Mouse (Mus musculus): ENCODE data around the gene Isca1.
"Not testable (repeated sequence)": the region's sequence is repeated elsewhere in the genome, so short reads cannot be mapped to it uniquely, and the experiment has no call there.

The Isca1 gene

DNA sequence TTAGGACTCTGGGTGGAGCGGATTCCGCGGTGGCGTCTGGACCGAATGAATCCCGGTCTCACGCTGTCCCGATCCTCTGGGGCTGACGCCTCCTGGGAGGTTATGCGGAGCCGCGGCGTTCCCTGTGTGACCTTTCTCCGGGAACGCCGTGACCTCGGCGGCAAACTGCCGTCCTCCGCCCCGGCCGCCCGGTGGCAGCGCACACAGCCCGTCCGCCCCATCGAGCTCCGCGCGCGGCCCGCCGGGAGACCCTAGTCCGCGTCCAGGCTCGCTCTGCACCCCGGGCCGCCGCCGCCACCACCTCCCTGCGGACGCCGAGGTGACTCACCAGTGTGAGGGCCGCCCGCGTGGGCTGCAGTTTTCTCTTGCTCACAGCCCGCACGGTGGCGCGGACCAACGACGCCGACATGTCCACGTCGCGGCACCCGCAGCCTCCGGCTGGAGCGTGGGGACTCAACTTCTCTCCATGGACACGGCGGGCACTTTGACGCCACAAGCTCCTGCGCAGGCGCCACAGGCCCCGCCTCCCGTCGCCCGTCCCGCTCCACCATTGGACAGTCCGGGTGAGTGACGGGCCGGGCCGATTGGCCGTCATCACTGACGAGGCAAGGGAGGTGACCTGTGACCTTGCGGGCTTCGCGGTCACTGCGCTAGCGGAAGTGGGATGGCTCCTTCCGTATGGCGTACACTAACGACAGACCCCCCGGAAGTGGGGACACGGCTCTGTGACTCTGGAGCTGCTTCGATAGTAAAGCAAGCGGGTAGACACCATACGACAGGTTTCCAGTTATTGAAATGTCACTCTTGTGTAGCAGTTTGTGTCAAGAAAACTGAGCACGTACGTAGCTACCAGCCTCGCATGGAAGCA is at the start of gene Isca1:
Gene Isca1 (minus strand): TSS at position 515 of the 868 bp plus-strand sequence.
- DNase-seq (ENCODE audit: low read depth, low spot score): peak; percentile 99

GRCm38 (mm10) chr13:59817352-59817751 is 47.7 kb upstream of the Isca1 start:
- no peak for DNase-seq (ENCODE audit: low read depth, low spot score)

DNA sequence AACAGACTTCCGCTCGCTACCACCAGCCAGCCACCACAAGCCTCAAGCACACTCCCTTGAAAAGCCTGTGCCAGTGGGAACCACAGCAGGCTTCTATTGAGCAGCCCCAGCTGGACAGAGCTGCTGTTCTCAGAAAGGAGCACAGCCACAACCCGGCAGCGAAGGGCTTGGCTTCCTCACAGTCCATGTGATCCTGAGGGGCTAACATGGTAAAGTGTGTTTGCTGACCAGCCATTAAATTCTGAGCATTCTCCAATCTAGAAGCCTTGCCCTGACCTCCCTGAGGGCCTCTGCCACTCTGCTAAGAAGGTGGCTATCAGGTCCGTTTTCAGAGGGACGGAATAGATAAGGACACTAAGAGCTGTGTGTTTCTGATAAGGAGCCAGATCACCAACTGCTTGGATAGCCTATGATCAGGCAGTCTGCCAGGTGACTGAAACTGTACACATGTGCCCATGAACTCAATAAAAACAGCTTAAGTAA is 44.5 kb upstream of the Isca1 start:
- no peak for DNase-seq (ENCODE audit: low read depth, low spot score)

DNA sequence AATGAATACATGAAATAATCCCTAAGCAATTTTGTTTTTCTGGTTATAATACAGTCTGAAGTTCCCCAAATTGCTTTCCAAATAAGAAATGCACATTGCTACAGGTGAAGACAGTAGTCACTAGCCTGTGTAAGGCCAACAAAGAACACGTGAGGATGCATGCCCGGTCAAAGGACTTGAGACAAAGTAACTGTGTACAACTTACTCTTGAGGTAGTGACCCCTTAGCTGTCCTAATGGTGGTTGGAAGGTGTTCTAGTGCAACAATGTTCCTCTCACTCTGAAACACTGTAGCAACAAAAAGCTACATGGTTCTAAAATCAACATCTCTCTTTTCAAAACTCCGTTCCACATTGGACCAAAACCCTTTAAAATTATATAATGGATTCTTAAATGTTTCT is 42.0 kb upstream of the Isca1 start:
- no peak for DNase-seq (ENCODE audit: low read depth, low spot score)

- no peak for DNase-seq (ENCODE audit: low read depth, low spot score)
Observed at GRCm38 (mm10) chr13:59801000-59801399, 31.4 kb upstream of the Isca1 start.

DNA sequence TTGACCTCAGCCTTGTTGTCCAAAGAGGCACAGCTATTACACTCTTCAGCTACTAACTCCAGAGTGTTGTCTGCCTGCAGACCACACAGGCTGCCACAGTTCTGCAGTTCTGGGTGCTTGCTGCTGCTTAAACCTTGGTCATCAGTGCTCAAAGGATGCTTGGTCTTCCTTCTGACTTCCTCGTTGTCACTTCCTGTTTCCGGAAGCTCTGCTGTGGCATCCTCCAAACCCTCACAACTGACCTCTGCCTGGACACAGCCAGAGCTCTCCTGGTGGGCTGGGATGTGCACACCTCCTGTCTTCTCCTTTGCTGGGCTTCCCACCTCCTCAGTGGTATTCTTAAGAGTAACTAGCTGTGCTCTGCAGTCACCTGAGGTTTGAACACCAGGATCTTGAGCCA is 30.5 kb upstream of the Isca1 start:
- DNase-seq (ENCODE audit: low read depth, low spot score): no peak

- no peak for DNase-seq (ENCODE audit: low read depth, low spot score)
Observed at GRCm38 (mm10) chr13:59798306-59798705, 28.7 kb upstream of the Isca1 start.

DNA sequence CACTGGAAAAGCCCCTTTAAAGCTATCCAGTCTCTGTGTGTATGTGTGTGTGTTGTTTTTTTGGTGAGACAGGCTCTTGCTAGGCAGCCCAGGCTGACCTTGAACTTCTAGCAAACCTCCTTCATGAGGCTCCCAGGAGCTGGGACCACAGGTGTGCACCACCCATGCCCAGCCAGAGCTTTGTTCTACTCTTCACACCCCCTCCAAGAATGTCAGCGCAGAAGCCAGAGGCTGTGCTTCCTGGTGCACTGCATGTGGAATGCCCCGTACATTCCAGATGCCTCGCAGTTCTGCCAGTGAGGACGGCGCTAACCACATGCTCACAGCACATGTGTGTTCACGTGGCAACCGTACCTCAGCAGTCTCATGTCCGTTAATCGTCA is 26.8 kb upstream of the Isca1 start:
- DNase-seq (ENCODE audit: low read depth, low spot score): peak; percentile 89

DNA sequence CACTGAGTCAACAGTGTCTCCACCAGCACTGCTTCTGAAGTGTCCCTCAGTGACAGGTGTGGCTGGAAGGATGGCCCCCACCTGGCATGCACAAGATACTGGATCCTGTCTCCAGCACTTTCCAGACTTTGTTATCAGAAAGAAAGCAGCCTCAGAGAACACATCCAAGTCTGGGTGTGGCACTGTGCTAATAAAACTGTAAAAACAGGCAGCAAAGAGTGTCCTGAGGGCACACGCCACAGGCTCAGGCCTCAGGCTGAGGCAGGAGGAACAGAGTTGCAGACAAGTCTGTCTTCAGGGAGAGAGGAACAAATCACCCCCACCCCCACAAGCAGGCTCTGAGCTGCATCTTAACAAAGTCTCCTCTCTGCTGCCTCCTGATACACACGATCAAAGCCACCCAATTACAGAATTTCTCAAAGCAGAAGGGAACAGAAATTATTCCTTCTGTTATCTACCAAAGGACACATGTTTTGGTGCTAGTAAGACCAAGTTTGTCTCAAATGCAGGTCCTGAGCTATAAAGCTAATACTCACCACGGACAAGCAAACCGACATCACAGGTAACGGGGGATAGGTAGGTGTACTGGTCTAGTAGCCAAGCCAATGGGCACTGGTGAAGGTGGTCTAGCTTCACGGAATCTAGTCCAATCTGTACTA is 26.3 kb upstream of the Isca1 start:
- peak; percentile 67 for DNase-seq (ENCODE audit: low read depth, low spot score)

- DNase-seq (ENCODE audit: low read depth, low spot score): no peak
Observed at GRCm38 (mm10) chr13:59794786-59795185, 25.2 kb upstream of the Isca1 start.

GRCm38 (mm10) chr13:59782145-59782544 is 12.5 kb upstream of the Isca1 start, which contains the start of gene Gm49354:
Gm49354 (minus strand) TSS chr13:59782245.
- DNase-seq (ENCODE audit: low read depth, low spot score): no peak

- not testable (repeated sequence) for DNase-seq (ENCODE audit: low read depth, low spot score)
Observed at GRCm38 (mm10) chr13:59779744-59780264, 10.2 kb upstream of the Isca1 start.

- peak; percentile 47 for DNase-seq (ENCODE audit: low read depth, low spot score)
Observed at GRCm38 (mm10) chr13:59779213-59779612, 9.6 kb upstream of the Isca1 start.

DNA sequence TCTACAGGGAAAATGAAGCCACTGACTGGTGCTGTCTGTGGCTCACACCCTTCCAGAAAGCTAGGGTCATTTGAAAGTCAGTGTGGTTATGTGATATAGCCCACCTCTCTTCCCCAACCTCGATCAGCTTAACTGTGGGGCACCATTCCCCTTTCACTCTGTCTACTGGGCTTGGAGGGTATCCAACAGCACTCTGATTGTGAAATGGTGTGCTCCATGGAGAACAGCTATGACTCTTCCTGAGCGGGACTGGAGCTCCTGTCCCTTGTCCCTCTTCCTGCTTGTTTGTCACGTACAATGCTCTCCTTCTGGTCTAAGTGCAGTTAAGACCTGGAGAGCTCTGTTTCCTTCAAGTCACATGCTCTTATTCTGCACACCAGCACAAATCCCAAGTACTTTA is 5.6 kb upstream of the Isca1 start:
- no peak for DNase-seq (ENCODE audit: low read depth, low spot score)

GRCm38 (mm10) chr13:59771257-59771656 is 1.6 kb upstream of the Isca1 start:
- DNase-seq (ENCODE audit: low read depth, low spot score): peak; percentile 48

GRCm38 (mm10) chr13:59770847-59771246 is 1.2 kb upstream of the Isca1 start:
- DNase-seq (ENCODE audit: low read depth, low spot score): no peak

DNA sequence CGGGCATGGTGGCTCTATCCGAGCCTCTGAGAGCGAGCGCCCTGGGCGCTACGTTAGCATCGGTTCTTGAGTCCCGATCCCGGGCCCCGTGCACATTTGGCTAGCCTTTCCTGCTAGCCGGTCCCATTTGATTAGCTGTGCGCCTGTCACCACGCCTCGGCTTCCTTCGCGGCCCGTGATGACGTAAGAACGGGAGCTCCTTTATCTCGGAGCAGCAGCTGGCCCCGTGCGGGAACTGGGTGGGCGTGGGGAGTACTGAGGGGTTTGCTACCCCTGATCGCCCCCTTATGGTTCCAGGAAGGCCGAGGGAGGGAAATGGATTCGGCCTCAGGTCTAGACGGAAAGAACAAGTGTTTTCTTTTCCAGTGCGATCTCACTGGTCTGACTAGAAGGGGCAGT is 553 bp upstream of the Isca1 start:
- DNase-seq (ENCODE audit: low read depth, low spot score): peak; percentile 95

DNA sequence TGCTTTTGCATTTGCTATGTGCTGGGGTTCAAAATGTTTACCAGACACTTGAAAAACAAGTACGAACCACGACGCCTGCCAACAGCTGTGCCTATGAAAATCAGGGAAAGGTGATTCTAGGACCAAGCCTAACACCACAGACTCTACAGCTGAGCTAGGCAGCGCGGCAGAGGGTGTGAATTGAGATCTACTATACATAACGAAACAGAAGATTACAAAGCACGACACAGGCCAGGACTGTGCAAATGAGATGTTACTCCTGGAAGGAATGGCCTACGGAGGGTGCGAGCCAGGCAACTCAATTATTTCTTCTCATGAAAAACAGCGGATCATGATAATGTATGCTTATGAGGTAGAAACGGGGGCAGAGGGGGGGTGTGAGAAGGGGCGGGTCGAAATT is 1.1 kb downstream of the Isca1 start:
- DNase-seq (ENCODE audit: low read depth, low spot score): no peak

DNA sequence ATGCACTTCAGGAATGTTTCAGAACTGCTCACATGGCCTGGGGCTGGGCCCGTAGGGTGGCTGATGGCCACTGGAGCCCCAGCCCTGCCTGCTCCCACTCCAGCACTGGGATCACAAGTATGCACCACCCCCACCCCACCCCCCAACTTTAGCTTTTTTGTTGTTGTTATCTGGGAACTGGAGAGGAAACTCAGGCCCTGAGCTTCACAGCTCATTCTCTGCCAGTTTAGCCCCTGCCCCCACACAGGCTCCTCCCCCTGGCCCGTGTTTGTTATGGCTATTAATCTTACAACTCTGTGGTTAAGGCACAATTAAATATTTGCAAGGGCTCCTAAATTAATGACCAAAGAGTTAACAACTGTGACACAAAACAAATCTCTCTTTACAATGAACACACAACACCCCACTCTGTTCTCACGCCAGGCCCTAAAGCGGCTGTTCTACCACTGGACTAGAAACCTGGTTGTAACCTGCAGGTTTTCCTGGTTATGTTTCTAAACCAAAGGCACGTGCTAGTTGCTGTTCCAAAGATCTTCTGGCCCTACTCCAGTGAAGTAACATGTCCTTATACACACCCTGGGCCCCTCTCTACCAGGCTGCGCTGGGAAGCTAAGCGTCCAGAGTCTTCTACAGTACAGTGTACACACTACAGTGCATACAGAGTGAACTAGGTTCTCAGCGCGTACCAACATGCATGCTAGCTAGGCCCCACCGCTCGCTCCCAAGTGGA is 2.7 kb downstream of the Isca1 start:
- DNase-seq (ENCODE audit: low read depth, low spot score): no peak

DNA sequence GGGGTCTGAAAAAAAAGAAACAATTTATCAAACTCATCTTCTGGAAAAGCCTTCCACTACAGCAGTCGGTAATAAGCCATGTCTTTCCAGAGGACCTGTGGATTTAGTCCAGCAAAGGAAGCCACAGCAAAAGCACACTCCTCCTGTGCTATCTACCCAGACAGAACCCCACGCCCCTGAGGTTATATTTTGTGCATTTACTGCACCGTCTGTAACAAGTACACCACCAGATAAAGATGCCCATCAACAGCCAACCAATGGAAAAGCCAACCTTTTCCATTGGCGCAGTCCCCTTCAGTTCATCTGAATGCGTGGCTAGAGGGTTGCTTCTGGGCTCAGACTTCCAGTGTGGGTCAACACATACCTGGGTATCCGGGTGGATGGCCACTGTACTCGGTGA is 6.8 kb downstream of the Isca1 start:
- no peak for DNase-seq (ENCODE audit: low read depth, low spot score)

DNA sequence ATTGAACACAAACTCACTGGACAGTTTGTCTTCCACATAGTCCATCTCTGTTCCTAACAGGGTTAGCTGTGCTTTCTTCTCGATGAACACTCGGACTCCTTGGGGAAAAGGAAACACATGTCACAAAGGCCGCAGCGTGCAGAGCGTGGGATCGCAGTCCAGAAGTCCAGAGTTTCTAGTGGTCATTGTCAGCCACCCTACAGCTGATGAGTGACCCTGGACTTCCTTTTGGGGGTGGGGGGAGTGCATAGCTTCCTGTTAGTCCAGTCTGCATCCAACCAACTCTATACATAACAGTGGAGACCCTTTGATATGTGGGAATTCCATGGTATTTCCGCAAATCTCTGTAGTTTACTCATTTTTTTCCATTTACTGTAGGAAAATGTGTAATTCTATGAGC is 12.7 kb downstream of the Isca1 start:
- no peak for DNase-seq (ENCODE audit: low read depth, low spot score)

- DNase-seq (ENCODE audit: low read depth, low spot score): no peak
Observed at GRCm38 (mm10) chr13:59750310-59750709, 19.3 kb downstream of the Isca1 start.
